Mouse (Mus musculus): Measurements from ENCODE around the gene Osbpl10.

Osbpl10 gene

GRCm38 (mm10) chr9:115067071-115067470 is 88.7 kb downstream of the Osbpl10 start:
- no peak for DNase-seq (ENCODE audit: low read depth, low spot score)

DNA sequence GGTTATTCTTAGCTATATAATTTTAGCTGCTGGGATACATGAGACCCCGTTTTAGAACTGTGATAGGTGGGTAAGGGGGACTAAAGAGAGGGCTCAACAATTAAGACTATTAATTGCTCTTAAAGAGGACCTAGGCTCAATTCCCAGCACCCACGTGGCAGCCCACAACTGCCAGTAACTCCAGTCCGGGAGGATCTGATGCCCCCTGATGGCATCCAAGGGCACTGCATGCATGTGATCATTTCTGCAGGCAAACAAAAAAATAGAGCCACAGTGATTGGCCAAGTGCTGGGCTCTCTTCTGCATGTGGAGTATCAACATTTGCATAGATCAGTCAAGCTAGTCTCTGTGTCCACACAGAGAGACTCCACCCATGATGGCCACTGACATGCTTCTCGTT is 96.8 kb downstream of the Osbpl10 start:
- no peak for DNase-seq (ENCODE audit: low read depth, low spot score)

DNA sequence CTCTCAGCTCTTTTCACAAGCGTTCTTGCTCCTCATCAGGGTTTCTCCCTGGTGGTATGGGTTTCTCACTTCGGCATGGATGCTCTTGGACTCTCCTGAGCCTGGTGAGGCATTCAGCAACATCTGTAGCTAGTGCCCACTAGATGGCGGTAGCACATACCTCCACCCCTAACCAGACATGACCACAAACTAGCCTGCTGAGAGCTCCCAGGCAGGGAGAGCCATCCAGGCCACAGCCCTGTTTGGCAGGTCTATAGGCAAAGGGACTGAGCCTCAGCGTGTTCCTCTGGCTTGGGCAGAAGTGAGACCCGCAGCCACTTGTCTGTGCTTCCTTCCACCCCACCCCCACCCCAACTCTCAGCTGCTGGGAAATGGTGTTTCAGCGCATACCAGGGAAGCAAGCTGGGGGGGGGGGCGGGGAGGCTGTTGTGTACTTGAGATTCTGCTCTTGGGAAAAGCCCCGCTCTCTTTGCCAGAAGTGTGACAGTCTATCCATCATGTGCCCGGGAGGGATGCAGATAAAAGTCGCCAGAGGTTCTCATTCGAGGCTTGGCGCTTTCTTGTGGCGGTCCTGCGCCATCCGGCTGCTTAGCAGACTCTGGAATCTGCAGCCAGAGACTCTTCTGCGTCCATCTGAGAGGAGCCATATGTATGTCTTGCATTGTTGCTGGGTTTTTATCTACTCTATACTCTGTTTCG is 110.1 kb downstream of the Osbpl10 start:
- DNase-seq (ENCODE audit: low read depth, low spot score): peak; percentile 78

DNA sequence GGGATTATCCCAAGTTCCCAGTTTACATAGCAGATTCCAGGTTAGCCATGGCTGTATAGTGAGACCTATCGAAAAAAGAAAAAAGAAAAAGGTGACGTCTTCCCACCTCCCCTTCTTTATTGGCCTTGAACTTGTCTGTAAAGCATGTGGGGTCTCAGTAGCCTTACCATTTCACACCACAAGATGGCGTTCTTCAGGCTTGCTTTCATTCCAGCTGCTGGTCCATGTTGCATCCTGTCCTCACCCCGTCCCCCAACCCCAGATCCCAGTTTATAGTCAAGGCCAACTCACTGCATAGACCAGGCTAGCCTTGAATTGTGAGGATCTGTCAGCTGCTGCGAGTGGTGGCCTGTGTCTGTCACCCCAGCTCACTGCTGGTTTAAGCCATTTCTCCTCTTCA is 111.3 kb downstream of the Osbpl10 start:
- no peak for DNase-seq (ENCODE audit: low read depth, low spot score)

DNA sequence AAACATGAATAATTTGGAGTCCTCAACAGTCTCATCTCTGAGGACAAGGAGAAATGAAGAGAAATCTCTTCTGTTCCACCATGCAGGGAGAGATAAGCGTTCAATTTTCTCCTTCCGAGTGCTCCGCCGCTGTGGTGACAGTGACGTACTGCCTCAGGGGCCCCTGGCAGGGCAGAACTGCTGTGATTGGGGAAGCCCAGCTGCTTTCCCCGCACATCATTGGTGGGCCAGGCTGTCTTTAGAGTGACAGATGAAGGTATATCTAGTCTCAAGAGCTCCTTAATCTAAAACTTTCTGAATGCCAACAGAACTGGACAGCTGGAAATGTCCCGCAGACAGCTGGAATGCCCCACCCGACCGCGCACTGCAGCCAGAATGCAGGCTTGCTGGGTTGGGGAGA is 118.1 kb downstream of the Osbpl10 start:
- no peak for DNase-seq (ENCODE audit: low read depth, low spot score)

GRCm38 (mm10) chr9:115097340-115097739 is 119.0 kb downstream of the Osbpl10 start:
- no peak for DNase-seq (ENCODE audit: low read depth, low spot score)

DNA sequence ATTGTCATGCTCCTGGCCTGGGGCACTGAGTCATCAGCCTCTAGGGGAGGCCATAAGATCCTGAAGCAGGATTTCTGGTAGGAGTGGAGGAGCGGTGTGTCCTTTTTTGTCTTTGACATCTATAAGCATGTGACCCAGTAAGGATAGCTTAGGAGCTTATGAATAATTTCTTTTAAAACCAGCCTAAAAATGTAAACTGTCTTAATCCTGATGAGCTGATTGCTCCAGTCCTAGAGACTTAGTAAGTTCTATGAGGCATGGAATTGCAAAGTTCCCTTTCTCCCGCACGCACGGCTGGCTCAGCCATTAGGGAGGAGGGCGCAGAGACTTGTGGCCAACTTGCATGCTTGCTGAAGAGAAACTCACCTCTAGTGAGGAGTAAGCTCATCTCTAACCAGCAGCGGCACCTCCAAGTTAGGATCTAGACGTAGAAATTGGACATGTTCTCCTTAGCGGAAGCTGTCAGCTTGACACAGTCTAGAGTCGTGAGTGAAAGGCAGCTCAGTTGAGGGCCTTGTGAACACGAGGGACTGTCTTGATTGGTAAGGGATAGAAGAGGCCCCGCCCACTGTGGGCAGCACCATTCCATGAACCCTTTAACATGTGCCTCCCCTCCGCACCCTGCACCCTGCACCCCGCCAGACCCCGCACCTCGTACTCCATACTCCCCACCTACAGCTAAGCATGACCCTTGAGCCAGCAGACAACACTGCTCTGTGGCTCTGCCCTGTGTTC is 122.0 kb downstream of the Osbpl10 start:
- no peak for DNase-seq (ENCODE audit: low read depth, low spot score)

DNA sequence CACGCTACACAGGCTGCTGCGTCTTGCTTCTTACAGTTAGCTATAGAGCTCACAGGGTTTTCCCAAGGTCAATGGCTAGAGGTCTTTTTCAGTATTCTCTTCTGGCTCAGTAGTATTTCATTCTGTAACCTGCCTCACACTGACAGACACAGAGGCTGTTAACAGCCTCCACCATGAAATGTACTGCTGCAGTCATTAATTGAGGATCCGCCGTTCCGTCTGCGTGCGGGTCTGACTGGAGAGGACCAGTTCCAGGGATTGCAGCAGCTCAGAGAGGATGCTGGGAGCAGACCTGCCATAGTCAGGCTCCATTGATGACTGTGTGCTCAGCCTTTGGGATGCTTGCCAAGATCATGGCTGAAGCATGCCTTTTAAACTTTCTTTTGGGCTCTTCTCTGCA is 129.1 kb downstream of the Osbpl10 start:
- no peak for DNase-seq (ENCODE audit: low read depth, low spot score)

- DNase-seq (ENCODE audit: low read depth, low spot score): no peak
Measured at GRCm38 (mm10) chr9:115110655-115111054, 132.3 kb downstream of the Osbpl10 start.

- no peak for DNase-seq (ENCODE audit: low read depth, low spot score)
Measured at GRCm38 (mm10) chr9:115117314-115117713, 138.9 kb downstream of the Osbpl10 start.

DNA sequence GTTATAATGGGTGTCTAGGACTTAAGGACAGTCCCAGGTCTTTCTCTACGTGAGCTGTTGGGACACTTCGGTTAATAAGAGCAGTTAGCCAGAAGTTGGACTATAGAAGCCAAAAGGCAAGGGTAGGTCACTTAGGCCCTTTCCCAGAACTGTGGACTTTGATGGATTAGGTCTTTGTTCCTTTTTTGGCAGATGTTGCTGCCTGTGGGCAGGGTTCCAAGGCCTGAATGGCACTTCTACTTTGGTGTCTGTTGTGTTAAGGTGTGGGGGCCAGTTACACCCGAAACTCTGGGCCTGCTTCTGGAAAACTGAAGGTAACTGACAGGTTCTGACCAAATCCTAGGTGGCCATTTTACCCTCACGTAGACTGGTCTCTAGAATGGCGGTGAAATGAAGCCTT is 141.9 kb downstream of the Osbpl10 start:
- DNase-seq (ENCODE audit: low read depth, low spot score): no peak

- DNase-seq (ENCODE audit: low read depth, low spot score): peak; percentile 77
Measured at GRCm38 (mm10) chr9:115120678-115121224, 142.4 kb downstream of the Osbpl10 start.

DNA sequence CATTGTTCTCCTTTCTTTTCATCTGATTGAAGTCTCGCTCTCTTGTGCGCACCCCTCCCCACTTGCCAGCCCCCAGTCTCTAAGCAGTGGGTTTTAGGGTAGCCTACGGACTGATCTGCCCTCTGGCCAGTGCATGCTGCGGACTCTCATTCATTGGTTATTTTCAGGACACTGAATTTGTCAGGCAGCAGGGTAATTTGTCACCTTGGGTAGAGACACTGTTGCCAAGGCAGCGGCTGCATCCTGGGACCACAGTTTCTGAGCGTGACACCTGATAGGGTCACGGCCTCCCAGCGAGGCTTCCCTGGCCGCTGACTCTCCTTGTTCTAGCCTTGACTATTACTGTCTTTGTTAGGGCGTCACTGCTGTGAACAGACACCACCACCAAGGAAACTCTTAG is 149.0 kb downstream of the Osbpl10 start:
- DNase-seq (ENCODE audit: low read depth, low spot score): peak; percentile 26

DNA sequence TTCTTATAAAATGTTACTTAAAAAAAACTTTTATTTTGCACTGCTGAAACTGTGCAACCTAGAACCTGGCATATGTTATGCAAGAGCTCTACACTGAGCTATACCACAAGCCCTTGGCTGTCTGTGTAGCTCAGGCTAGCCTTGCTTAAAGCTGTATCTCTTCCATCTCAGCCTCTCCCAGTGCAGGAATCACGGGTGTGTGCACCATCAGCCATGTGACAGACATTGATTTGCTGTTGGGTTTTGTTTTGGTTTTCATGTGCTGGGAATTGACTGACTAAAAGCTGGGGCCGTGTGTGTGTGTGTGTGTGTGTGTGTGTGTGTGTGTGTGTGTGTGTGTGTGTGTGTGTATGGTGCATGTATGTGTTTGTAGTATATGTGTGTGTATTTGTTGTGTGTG is 155.6 kb downstream of the Osbpl10 start:
- no peak for DNase-seq (ENCODE audit: low read depth, low spot score)

GRCm38 (mm10) chr9:115134736-115135135 is 156.4 kb downstream of the Osbpl10 start:
- no peak for DNase-seq (ENCODE audit: low read depth, low spot score)

GRCm38 (mm10) chr9:115135352-115135751 is 157.0 kb downstream of the Osbpl10 start:
- no peak for DNase-seq (ENCODE audit: low read depth, low spot score)

DNA sequence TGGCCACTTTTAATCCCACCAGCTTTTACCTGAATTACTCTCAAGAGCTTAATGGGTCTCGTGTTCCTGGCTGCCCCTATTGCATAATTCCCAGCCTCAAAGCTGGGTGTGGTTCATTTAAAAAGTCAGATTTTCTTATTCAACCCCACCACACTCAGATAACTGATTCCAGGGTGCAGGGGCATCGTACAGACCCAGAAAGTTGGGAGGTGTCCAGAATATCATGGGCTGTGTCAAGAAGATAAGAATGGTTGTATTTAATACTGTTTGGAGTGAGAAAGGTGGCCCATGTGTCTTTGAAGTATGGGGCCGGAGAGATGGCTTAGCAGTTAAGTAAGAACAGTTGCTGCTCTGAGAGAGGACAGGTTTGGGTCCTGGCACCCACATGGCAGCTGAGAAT is 159.5 kb downstream of the Osbpl10 start:
- DNase-seq (ENCODE audit: low read depth, low spot score): no peak

- no peak for DNase-seq (ENCODE audit: low read depth, low spot score)
Measured at GRCm38 (mm10) chr9:115139597-115140332, 161.4 kb downstream of the Osbpl10 start.

DNA sequence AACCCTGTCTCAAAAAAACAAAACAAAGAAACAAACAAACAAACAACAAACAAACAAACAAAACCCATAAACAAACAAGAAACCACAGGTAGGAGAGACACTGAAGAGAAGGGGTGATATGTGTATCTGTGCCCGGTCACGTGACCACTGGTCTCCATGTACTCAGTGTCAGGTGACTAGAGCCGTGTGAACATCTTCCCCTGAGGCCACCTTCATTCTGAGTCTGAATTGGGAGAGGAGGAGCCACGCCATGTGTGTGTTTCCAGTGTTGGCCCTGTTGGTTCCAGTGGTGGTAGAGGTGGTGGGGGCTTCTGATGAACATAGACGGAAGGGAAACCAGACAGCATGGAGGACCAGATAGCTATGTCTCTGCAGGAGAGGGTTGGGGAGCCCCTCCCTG is 168.8 kb downstream of the Osbpl10 start:
- DNase-seq (ENCODE audit: low read depth, low spot score): no peak

DNA sequence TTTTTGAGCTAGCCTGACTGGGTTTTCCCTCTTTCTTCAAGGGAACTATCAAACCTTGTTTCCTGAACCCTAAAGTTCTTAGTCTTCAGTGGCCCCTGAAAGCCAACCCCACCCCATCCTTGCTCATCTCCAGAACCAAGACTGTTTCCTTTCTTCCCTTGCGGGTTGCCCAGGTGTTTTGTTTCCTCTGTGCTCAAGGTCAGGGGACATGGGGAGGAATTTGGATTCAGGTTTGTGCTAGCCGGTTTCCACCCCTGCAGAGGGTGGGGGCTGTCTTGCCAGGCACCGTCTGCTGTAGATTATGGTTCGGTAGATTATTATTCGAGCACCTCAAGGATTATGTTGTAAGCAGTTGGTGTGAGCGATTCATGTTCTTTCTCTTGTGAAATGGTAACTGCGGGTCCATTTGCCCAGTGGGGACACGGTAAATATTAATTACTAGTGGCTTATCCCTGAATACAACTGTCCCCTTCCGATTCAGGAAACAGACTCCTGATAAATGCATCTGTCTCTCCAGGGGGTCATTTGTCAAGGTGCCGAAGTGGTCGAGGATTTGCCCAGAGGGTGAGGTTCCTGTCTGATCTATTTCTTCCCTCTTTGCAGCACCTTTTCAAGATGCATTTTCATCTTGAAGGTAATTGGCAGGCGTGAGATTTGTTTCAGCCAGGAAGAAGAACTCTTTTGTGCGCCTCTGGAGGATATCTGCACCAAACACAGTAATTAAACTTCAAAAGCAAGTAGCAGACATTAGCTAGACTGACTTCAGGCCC is 169.4 kb downstream of the Osbpl10 start:
- DNase-seq (ENCODE audit: low read depth, low spot score): no peak

DNA sequence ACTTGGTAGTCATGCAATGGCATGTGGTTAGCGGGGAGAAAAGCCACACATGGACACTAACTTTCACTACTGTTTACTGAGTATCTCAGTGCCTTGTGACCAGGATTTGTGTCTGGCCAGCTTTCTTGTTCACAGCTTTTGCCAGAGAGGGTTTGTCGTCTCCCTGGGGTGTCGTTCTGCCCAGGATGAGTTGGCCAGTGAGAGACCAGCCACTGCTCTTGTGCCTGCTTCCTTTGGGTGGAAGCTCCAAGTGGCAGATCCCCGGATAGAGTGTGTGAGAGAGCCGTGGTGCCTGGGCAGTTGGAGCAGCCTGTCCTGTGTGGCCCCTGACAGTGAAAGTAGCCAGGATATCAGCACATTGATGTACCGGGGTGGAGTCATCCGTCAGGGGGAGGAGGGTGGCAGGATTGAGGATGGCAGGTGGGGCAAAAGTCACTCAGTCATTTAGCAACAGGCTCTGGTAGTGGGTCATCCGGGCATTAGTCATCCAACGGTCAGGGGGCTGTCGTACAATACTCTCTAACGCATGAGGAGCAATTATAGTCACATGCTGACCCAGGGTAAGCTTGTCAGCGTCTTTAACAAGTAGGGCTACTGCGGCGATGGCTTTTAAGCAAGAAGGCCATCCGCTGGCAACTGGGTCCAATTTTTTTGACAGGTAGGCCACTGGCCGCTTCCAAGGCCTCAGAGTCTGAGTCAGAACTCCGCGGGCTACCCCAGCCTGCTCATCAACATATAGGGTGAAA is 170.8 kb downstream of the Osbpl10 start:
- no peak for DNase-seq (ENCODE audit: low read depth, low spot score)

All from skeletal muscle tissue, adult 2 months (tissue).